Mouse (Mus musculus) liver, embryonic 11.5 days (tissue): ENCODE measurements at regions not wholly inside any gene's neighbourhood (a gene's known extent, or its start where the extent isn't known, plus 50 kb on each side); places are given as distances from the start of the nearest gene placed in this dataset.

Experiments used
- ATAC-seq: fragments of 200-750 bp; cut with Nextera tagmentation; replicated peaks from 2 replicates; pipeline ENCODE4 v1.8.0; 2017; ENCODE audit warnings: moderate number of reproducible peaks, mild to moderate bottlenecking, moderate TSS enrichment, moderate library complexity; ENCODE audit not compliant: low FRiP score
- DNase-seq: peaks from one replicate; pipeline ENCODE4 v3.0.0-alpha.2; 2017; ENCODE audit warnings: low spot score
- H3K27ac ChIP-seq: fragments of 300-500 bp; sonication (generic); 2 replicates; pipeline ENCODE4 v1.5.1; 2014; ENCODE audit warnings: mild to moderate bottlenecking, low read depth, low read length, control low read depth
- H3K27me3 ChIP-seq: fragments of 300-500 bp; sonication (generic); replicated peaks from 2 replicates; pipeline ENCODE4 v1.6.1; 2014; ENCODE audit warnings: low read length, mixed read lengths; ENCODE audit not compliant: control insufficient read depth, insufficient read depth
- H3K36me3 ChIP-seq: fragments of 300-500 bp; sonication (generic); 2 replicates; pipeline ENCODE4 v1.6.1; 2014; ENCODE audit warnings: mild to moderate bottlenecking, low read length, moderate library complexity, mixed read lengths; ENCODE audit not compliant: control insufficient read depth, insufficient read depth
- H3K4me1 ChIP-seq: fragments of 300-500 bp; sonication (generic); replicated peaks from 2 replicates; pipeline ENCODE4 v1.6.1; 2014; ENCODE audit warnings: low read length, mixed read lengths; ENCODE audit not compliant: control insufficient read depth, insufficient read depth
- H3K4me2 ChIP-seq: fragments of 300-500 bp; sonication (generic); 2 replicates; pipeline ENCODE4 v1.6.1; 2014; ENCODE audit warnings: mild to moderate bottlenecking, control low read depth, moderate library complexity
- H3K4me3 ChIP-seq: fragments of 300-500 bp; sonication (generic); 2 replicates; pipeline ENCODE4 v1.5.1; 2014; ENCODE audit warnings: low read depth, low read length, control low read depth
- H3K9ac ChIP-seq: fragments of 300-500 bp; sonication (generic); 2 replicates; pipeline ENCODE4 v1.6.1; 2014; ENCODE audit warnings: low read depth, low read length, control low read depth
- H3K9me3 ChIP-seq: fragments of 300-500 bp; sonication (generic); 2 replicates; pipeline ENCODE4 v1.6.1; 2016; ENCODE audit warnings: low read length, inconsistent platforms, mixed read lengths; ENCODE audit not compliant: control insufficient read depth
- WGBS: fragments of 180-500 bp; shearing (Covaris S2); extraction: QIAGEN DNeasy Blood & Tissue Kit; methylation state at CpG from one replicate; pipeline ENCODE4 v1.1.7; 2014; 5-methylcytosine and 5-hydroxymethylcytosine counted together

- Histone ChIP-seq H3K9ac (no peak overlapping the region), H3K36me3 (no peaks in the 10 kb centered on the region), H3K4me2 (no peak overlapping the region), H3K4me3 (no peak overlapping the region), H3K4me1 (peaks cover 7% of the 10 kb centered on the region), H3K27me3 (no peaks in the 10 kb centered on the region), H3K27ac (no peak overlapping the region), H3K9me3 (no peaks in the 10 kb centered on the region)
- ATAC-seq (no peak), DNase-seq (no peak)
- WGBS, result 85% methylated on average over 8 of the region's 8 CpGs
Observed at GRCm38 (mm10) chr13:52019647-52020046, 173.2 kb downstream of the Gadd45g start.

- Histone ChIP-seq H3K36me3 (no peaks in the 10 kb centered on the region), H3K4me1 (peaks cover 16% of the 10 kb centered on the region), H3K27ac (no peak overlapping the region), H3K9ac (no peak overlapping the region), H3K4me2 (no peak overlapping the region), H3K27me3 (no peaks in the 10 kb centered on the region), H3K9me3 (no peaks in the 10 kb centered on the region), H3K4me3 (no peak overlapping the region)
- ATAC-seq, result no peak
- WGBS, result 53% methylated on average over 11 of the region's 11 CpGs
- no peak for DNase-seq
Observed at GRCm38 (mm10) chr13:52021150-52021549, 174.7 kb downstream of the Gadd45g start.

- Histone ChIP-seq H3K9ac (no peak overlapping the region), H3K27ac (no peak overlapping the region), H3K9me3 (no peaks in the 10 kb centered on the region), H3K4me1 (peaks cover 16% of the 10 kb centered on the region), H3K4me3 (no peak overlapping the region), H3K4me2 (no peak overlapping the region), H3K36me3 (no peaks in the 10 kb centered on the region), H3K27me3 (no peaks in the 10 kb centered on the region)
- no peak for DNase-seq
- no peak for ATAC-seq
- WGBS, result 58% methylated on average over 6 of the region's 6 CpGs
Observed at GRCm38 (mm10) chr13:52021828-52022227, 175.3 kb downstream of the Gadd45g start.

- no peak for ATAC-seq
- H3K9ac ChIP-seq, result no peak overlapping the region
- no peaks in the 10 kb centered on the region for H3K27me3 ChIP-seq
- no peaks in the 10 kb centered on the region for H3K9me3 ChIP-seq
- no peak overlapping the region for H3K4me2 ChIP-seq
- no peak overlapping the region for H3K4me3 ChIP-seq
- WGBS, result 76% methylated on average over 4 of the region's 4 CpGs
- H3K4me1 ChIP-seq, result peaks cover 16% of the 10 kb centered on the region
- no peaks in the 10 kb centered on the region for H3K36me3 ChIP-seq
- no peak for DNase-seq
- no peak overlapping the region for H3K27ac ChIP-seq
Observed at GRCm38 (mm10) chr13:52022529-52022928, 176.1 kb downstream of the Gadd45g start.

GRCm38 (mm10) chr13:52024349-52024748 lies 177.9 kb downstream of the Gadd45g start:
- H3K36me3 ChIP-seq, result no peaks in the 10 kb centered on the region
- H3K27ac ChIP-seq, result no peak overlapping the region
- no peak for DNase-seq
- ATAC-seq, result no peak
- no peak overlapping the region for H3K4me3 ChIP-seq
- H3K9me3 ChIP-seq, result no peaks in the 10 kb centered on the region
- 38% methylated on average over 2 of the region's 2 CpGs for WGBS
- H3K9ac ChIP-seq, result no peak overlapping the region
- H3K27me3 ChIP-seq, result no peaks in the 10 kb centered on the region
- H3K4me1 ChIP-seq, result peaks cover 16% of the 10 kb centered on the region
- peak overlapping the region; percentile 39; the same call in 1 of the 2 replicates for H3K4me2 ChIP-seq

GRCm38 (mm10) chr13:52024832-52025481 lies 178.5 kb downstream of the Gadd45g start:
- whole genome bisulfite sequencing, result 36% methylated on average over 18 of the region's 18 CpGs

GRCm38 (mm10) chr13:52025482-52025848 lies 179.0 kb downstream of the Gadd45g start:
- no peaks in the 10 kb centered on the region for H3K9me3 ChIP-seq
- H3K4me1 ChIP-seq, result peaks cover 16% of the 10 kb centered on the region
- no peak for ATAC-seq
- no peaks in the 10 kb centered on the region for H3K27me3 ChIP-seq
- WGBS, result 81% methylated on average over 5 of the region's 5 CpGs
- H3K4me3 ChIP-seq, result no peak overlapping the region
- no peaks in the 10 kb centered on the region for H3K36me3 ChIP-seq
- H3K27ac ChIP-seq, result no peak overlapping the region
- no peak overlapping the region for H3K9ac ChIP-seq
- H3K4me2 ChIP-seq, result no peak overlapping the region
- no peak for DNase-seq

More at GRCm38 (mm10) chr13:52024832-52025481, 178.5 kb downstream of the Gadd45g start:
- DNase-seq (peak; percentile 48), ATAC-seq (peak; percentile 41; the same call in 1 of the 2 replicates)
- Histone ChIP-seq H3K36me3 (no peaks in the 10 kb centered on the region), H3K4me1 (peaks cover 16% of the 10 kb centered on the region), H3K4me2 (peak overlapping the region; percentile 39), H3K4me3 (no peak overlapping the region), H3K9ac (no peak overlapping the region), H3K27me3 (no peaks in the 10 kb centered on the region), H3K27ac (0 out of 2 replicates have a peak overlapping the region, but pooled peaks have one; percentile 5), H3K9me3 (no peaks in the 10 kb centered on the region)

GRCm38 (mm10) chr13:52026291-52026690 lies 179.8 kb downstream of the Gadd45g start:
- no peak overlapping the region for H3K27ac ChIP-seq
- peaks cover 16% of the 10 kb centered on the region for H3K4me1 ChIP-seq
- no peaks in the 10 kb centered on the region for H3K36me3 ChIP-seq
- H3K4me2 ChIP-seq, result no peak overlapping the region
- 74% methylated on average over 7 of the region's 7 CpGs for WGBS
- ATAC-seq (no peak), DNase-seq (no peak)
- H3K9me3 ChIP-seq, result no peaks in the 10 kb centered on the region
- H3K27me3 ChIP-seq, result no peaks in the 10 kb centered on the region
- H3K4me3 ChIP-seq, result no peak overlapping the region
- no peak overlapping the region for H3K9ac ChIP-seq

GRCm38 (mm10) chr13:52029868-52030422 lies 183.5 kb downstream of the Gadd45g start:
- 71% methylated on average over 3 of the region's 3 CpGs for WGBS
- DNase-seq, result no peak
- Histone ChIP-seq H3K9ac (no peak overlapping the region), H3K27me3 (no peaks in the 10 kb centered on the region), H3K4me2 (no peak overlapping the region), H3K36me3 (no peaks in the 10 kb centered on the region), H3K27ac (no peak overlapping the region), H3K4me3 (no peak overlapping the region), H3K4me1 (peaks cover 6% of the 10 kb centered on the region), H3K9me3 (no peaks in the 10 kb centered on the region)
- ATAC-seq, result no peak
